Mouse (Mus musculus): Measurements from ENCODE around the gene Camta1. TPM values are rescaled to one million over a fixed set of nuclear protein-coding genes. Genes with fewer than 3 reads are reported as not detected.

Camta1 gene
- polyA plus RNA-seq, 1 experiment: 27.1 TPM

DNA sequence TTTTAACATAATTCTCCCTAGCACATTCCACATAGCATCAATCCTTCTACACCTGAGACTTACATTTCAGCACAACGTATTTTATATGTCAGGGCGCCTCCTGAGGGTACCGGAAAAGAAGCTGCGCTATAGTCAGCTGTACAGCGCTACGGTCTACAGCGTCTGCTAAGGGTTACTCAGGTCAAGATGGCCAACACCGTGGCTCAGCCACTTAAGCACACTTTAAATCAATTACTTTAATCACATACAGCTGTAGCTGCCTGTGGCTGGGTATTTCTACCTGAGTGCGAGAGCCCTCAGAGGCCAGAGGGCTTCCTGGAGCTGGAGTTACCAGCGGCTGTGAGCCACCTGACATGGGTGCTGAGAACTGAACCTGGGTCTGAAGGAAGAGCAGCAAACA lies 845.7 kb downstream of the Camta1 start:
- DNase-seq: no peak
- Histone ChIP-seq H3K27ac (ENCODE audit: control insufficient read depth, insufficient read depth, low read length) (no peak overlapping the region), H3K4me3 (ENCODE audit: control insufficient read depth, insufficient read depth, low read length) (no peak overlapping the region), H3K27me3 (ENCODE audit: control insufficient read depth, insufficient read depth, low read length) (no peaks in the 10 kb centered on the region), H3K4me1 (replicated peaks; ENCODE audit: control insufficient read depth, insufficient read depth, low read length) (no peaks in the 10 kb centered on the region), H3K36me3 (ENCODE audit: control insufficient read depth, insufficient read depth, low read length) (no peaks in the 10 kb centered on the region)
- TF ChIP-seq POLR2A (IDR thresholded peaks at IDR 0.05; ENCODE audit: control insufficient read depth, extremely low read depth, insufficient read depth, low read length, poor library complexity): no peak
- 97% methylated on average over 10 of the region's 10 CpGs for WGBS

DNA sequence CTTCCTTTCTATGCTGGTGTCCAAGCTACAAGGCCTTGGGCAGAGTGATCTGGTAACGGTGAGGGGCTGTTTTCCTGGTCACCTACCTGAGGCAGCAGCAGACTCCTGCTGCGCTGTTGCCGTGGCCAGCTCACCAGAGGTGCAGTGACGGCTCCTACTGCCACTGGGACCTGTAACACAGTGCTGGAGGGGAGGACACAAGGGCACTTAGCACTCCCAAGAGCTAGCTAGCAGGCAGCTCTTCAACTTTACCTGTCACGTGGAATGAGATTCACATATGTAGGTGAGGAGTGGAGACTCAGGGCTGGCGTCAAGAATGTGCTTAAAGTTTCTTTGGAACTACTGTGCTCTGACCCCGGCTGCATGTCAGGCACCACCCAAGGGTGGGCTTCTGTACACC lies 851.4 kb downstream of the Camta1 start:
- H3K36me3 ChIP-seq (ENCODE audit: control insufficient read depth, insufficient read depth, low read length): no peaks in the 10 kb centered on the region
- H3K4me1 ChIP-seq (replicated peaks; ENCODE audit: control insufficient read depth, insufficient read depth, low read length): peaks cover 8% of the 10 kb centered on the region
- 98% methylated on average over 7 of the region's 7 CpGs for WGBS
- no peaks in the 10 kb centered on the region for H3K27me3 ChIP-seq (ENCODE audit: control insufficient read depth, insufficient read depth, low read length)
- no peak for TF ChIP-seq POLR2A (IDR thresholded peaks at IDR 0.05; ENCODE audit: control insufficient read depth, extremely low read depth, insufficient read depth, low read length, poor library complexity)
- no peak for TF ChIP-seq CTCF (IDR thresholded peaks at IDR 0.05; ENCODE audit: borderline replicate concordance, control insufficient read depth, extremely low read depth, insufficient read depth, low read length, poor library complexity)
- H3K27ac ChIP-seq (ENCODE audit: control insufficient read depth, insufficient read depth, low read length): no peak overlapping the region
- DNase-seq: no peak
- H3K4me3 ChIP-seq (ENCODE audit: control insufficient read depth, insufficient read depth, low read length): no peak overlapping the region

DNA sequence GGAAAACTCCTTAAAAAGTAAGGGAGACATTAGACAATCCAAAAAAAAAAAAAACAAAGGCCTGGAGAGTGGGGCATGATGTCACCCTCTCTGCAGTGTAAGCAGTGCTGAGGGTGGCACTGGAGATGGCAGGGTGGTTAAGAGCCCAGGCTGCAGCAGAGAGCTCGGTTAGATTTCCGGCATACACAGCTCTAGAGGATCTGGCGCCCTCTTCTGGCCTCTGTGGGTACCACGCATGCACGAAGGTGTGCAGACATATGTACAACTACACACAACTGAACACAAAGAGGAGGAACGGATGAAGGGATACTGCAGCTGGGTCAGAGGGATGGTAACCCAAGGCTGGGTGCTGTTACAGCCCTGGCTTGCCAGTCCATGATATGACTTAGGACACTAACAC lies 854.7 kb downstream of the Camta1 start:
- 59% methylated on average over 6 of the region's 6 CpGs for WGBS
- Histone ChIP-seq H3K27ac (ENCODE audit: control insufficient read depth, insufficient read depth, low read length) (no peak overlapping the region), H3K4me3 (ENCODE audit: control insufficient read depth, insufficient read depth, low read length) (no peak overlapping the region), H3K27me3 (ENCODE audit: control insufficient read depth, insufficient read depth, low read length) (no peaks in the 10 kb centered on the region), H3K36me3 (ENCODE audit: control insufficient read depth, insufficient read depth, low read length) (no peaks in the 10 kb centered on the region), H3K4me1 (replicated peaks; ENCODE audit: control insufficient read depth, insufficient read depth, low read length) (peaks cover 8% of the 10 kb centered on the region)
- DNase-seq: peak; percentile 71
- peak; percentile 70; the same call in 1 of the 2 replicates for TF ChIP-seq CTCF (IDR thresholded peaks at IDR 0.05; ENCODE audit: borderline replicate concordance, control insufficient read depth, extremely low read depth, insufficient read depth, low read length, poor library complexity)
- TF ChIP-seq POLR2A (IDR thresholded peaks at IDR 0.05; ENCODE audit: control insufficient read depth, extremely low read depth, insufficient read depth, low read length, poor library complexity): no peak

DNA sequence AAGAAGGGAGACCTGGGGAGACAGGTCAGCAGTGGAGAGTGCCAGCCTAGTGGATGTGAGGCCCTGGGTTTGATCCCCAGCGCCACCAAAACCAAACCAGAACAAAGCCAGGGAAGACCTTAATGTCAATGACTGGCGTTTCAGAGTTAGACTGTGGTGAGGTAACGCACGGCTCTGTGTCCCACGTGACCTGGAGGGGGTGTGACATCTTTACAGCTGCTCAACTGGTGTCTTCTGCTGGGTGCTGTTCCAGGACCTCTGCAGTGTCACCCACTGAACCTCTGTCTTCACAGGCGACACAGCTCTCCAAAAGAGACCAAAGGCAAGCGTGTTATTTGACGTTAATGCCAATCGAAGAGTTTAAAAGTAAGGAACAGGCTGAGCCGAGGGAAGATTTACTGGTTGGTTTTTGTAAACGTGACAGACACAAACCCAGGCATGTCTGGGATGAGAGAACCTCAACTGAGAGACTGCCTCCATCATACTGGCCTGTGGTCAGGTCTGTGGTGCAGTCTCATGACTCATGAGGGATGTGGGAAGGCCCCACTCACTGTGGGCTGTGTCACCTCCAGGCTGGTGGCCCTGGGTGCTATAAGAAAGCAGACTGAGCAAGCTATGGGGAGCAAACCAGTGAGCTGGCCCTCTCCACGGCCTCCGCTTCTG lies 855.9 kb downstream of the Camta1 start:
- Histone ChIP-seq H3K36me3 (ENCODE audit: control insufficient read depth, insufficient read depth, low read length) (no peaks in the 10 kb centered on the region), H3K27me3 (ENCODE audit: control insufficient read depth, insufficient read depth, low read length) (no peaks in the 10 kb centered on the region), H3K4me1 (replicated peaks; ENCODE audit: control insufficient read depth, insufficient read depth, low read length) (peaks cover 8% of the 10 kb centered on the region), H3K27ac (ENCODE audit: control insufficient read depth, insufficient read depth, low read length) (no peak overlapping the region), H3K4me3 (ENCODE audit: control insufficient read depth, insufficient read depth, low read length) (no peak overlapping the region)
- peak; percentile 30 for DNase-seq
- no peak for TF ChIP-seq CTCF (IDR thresholded peaks at IDR 0.05; ENCODE audit: borderline replicate concordance, control insufficient read depth, extremely low read depth, insufficient read depth, low read length, poor library complexity)
- TF ChIP-seq POLR2A (IDR thresholded peaks at IDR 0.05; ENCODE audit: control insufficient read depth, extremely low read depth, insufficient read depth, low read length, poor library complexity): no peak
- 16% methylated on average over 13 of the region's 13 CpGs for WGBS

DNA sequence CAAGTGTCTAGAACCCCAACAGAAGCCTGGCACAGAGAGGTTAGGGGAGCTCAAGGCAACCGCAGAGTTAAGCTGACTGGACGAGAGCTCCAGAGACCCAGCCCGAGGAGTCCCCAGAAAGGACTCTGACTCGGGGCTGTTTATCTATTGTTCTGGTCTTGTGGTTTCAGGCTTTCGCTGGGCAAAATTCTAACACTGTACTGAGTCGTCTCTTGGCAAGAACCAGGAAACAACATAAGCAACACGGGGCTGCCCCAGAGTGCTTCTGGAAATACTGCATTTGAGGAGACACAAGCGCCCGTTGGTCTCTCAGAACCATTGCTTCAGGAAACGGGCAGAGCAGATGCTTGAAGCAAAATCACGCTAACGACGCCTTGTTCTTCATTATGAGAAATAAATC lies 860.3 kb downstream of the Camta1 start:
- Histone ChIP-seq H3K36me3 (ENCODE audit: control insufficient read depth, insufficient read depth, low read length) (no peaks in the 10 kb centered on the region), H3K4me3 (ENCODE audit: control insufficient read depth, insufficient read depth, low read length) (no peak overlapping the region), H3K4me1 (replicated peaks; ENCODE audit: control insufficient read depth, insufficient read depth, low read length) (peaks cover 8% of the 10 kb centered on the region), H3K27ac (ENCODE audit: control insufficient read depth, insufficient read depth, low read length) (no peak overlapping the region), H3K27me3 (ENCODE audit: control insufficient read depth, insufficient read depth, low read length) (no peaks in the 10 kb centered on the region)
- DNase-seq: no peak
- WGBS: 10% methylated on average over 13 of the region's 13 CpGs
- no peak for TF ChIP-seq POLR2A (IDR thresholded peaks at IDR 0.05; ENCODE audit: control insufficient read depth, extremely low read depth, insufficient read depth, low read length, poor library complexity)
- no peak for TF ChIP-seq CTCF (IDR thresholded peaks at IDR 0.05; ENCODE audit: borderline replicate concordance, control insufficient read depth, extremely low read depth, insufficient read depth, low read length, poor library complexity)

DNA sequence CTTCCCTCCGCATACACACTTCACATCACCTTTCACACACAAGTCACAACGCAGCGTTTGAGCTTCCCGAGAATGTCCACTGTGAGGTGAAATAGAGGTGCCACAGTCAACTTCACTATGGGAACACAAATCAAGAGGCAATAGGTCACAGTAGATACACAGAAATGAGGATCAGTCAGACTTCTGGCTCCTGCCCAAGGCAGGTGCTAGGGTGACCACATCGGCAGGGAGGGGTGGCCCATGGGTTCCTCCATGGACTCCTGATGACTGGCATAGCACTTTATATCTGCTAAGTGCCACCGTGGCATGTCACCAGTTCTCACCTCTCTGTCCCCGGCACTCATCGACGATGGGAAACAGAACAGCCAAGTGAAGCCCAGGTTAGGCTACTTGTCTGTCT lies 863.0 kb downstream of the Camta1 start:
- no peak overlapping the region for H3K27ac ChIP-seq (ENCODE audit: control insufficient read depth, insufficient read depth, low read length)
- WGBS: 84% methylated on average over 9 of the region's 9 CpGs
- H3K27me3 ChIP-seq (ENCODE audit: control insufficient read depth, insufficient read depth, low read length): no peaks in the 10 kb centered on the region
- no peak for DNase-seq
- no peaks in the 10 kb centered on the region for H3K36me3 ChIP-seq (ENCODE audit: control insufficient read depth, insufficient read depth, low read length)
- H3K4me1 ChIP-seq (replicated peaks; ENCODE audit: control insufficient read depth, insufficient read depth, low read length): no peaks in the 10 kb centered on the region
- no peak for TF ChIP-seq POLR2A (IDR thresholded peaks at IDR 0.05; ENCODE audit: control insufficient read depth, extremely low read depth, insufficient read depth, low read length, poor library complexity)
- TF ChIP-seq CTCF (IDR thresholded peaks at IDR 0.05; ENCODE audit: borderline replicate concordance, control insufficient read depth, extremely low read depth, insufficient read depth, low read length, poor library complexity): no peak
- H3K4me3 ChIP-seq (ENCODE audit: control insufficient read depth, insufficient read depth, low read length): no peak overlapping the region

DNA sequence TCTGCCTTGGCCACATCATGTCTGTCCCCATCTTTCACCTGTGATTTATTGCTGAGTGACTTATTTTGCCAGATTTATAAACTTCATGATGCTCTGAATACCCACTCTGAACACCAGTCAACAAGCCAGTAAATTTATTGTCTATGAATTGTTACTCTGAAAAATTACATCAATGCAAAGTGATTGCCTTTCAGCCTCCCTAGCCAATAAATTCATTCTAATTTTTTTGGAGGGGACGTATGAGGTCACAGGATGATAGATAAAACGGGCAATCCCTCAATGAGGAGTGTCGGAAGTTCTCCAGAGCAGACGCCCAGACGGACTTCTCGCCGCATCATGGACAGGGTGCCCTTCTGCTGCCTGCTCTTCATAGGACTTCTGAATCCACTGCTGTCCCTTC lies 864.9 kb downstream of the Camta1 start, which contains the start of gene Uts2:
Gene Uts2 (plus strand): TSS at position 301 of the 400 bp plus-strand sequence.
- no peaks in the 10 kb centered on the region for H3K36me3 ChIP-seq (ENCODE audit: control insufficient read depth, insufficient read depth, low read length)
- no peak for DNase-seq
- no peak for TF ChIP-seq CTCF (IDR thresholded peaks at IDR 0.05; ENCODE audit: borderline replicate concordance, control insufficient read depth, extremely low read depth, insufficient read depth, low read length, poor library complexity)
- TF ChIP-seq POLR2A (IDR thresholded peaks at IDR 0.05; ENCODE audit: control insufficient read depth, extremely low read depth, insufficient read depth, low read length, poor library complexity): no peak
- H3K4me1 ChIP-seq (replicated peaks; ENCODE audit: control insufficient read depth, insufficient read depth, low read length): no peaks in the 10 kb centered on the region
- H3K27me3 ChIP-seq (ENCODE audit: control insufficient read depth, insufficient read depth, low read length): no peaks in the 10 kb centered on the region
- 98% methylated on average over 7 of the region's 7 CpGs for WGBS
- no peak within 1 kb of the TSS for H3K27ac ChIP-seq (ENCODE audit: control insufficient read depth, insufficient read depth, low read length)
- H3K4me3 ChIP-seq (ENCODE audit: control insufficient read depth, insufficient read depth, low read length): no peak within 1 kb of the TSS
